Mouse (Mus musculus) heart, postnatal 14 days (tissue): ENCODE data around the gene Atp1b1. TPM values are rescaled to one million over a fixed set of nuclear protein-coding genes. Genes with fewer than 3 reads are reported as not detected.

ENCODE experiments used
- DNase-seq, 2 experiments: peaks; one replicate each; pipeline ENCODE4 v3.0.0; 2021 to 2022
- intact Hi-C: fragments of 180-260 bp; cut with DNase I; formaldehyde crosslinking; loops from one replicate; pipeline ENCODE4 v1.15.1; 2025
- long read RNA-seq, 2 experiments: library from polyadenylated mRNA; stranded (forward); transcript quantifications; one replicate each; pipeline ENCODE4 v2.0.0; 2021
- total RNA-seq, 2 experiments: library from RNA; stranded (reverse); gene quantifications; 2 replicates each; pipeline ENCODE4 v1.2.3; 2021

Gene Atp1b1
- total RNA-seq, result 100 to 1,000 TPM; 452 to 466 TPM
- long read RNA-seq, experiment 1, transcript Atp1b1-201 (6 exons, 2,580 nt), result major isoform, 349 of 403 reads
- long read RNA-seq, experiment 1, partial matches to known transcripts, result 9 of 403 reads
- long read RNA-seq, experiment 1, other reads (novel, unspliced or antisense), result 45 of 403 reads
- long read RNA-seq, experiment 2, transcript Atp1b1-201 (6 exons, 2,580 nt), result major isoform, 300 of 346 reads
- long read RNA-seq, experiment 2, partial matches to known transcripts, result 12 of 346 reads
- long read RNA-seq, experiment 2, other reads (novel, unspliced or antisense), result 34 of 346 reads

GRCm38 (mm10) chr1:164458245-164458613 is at the start of gene Atp1b1:
Atp1b1 (minus strand) TSS chr1:164458355.
- peak; percentile 85 to 90 for DNase-seq
- intact Hi-C loops, result loop anchor here (5.0 kb wide), 2 partner anchors 229 to 659 kb away; no protein-coding TSS in a partner anchor

GRCm38 (mm10) chr1:164505096-164505495 is 46.9 kb upstream of the Atp1b1 start:
- DNase-seq, result no peak
- intact Hi-C loops, result no loop called here

- no peak for DNase-seq
- intact Hi-C loops, result no loop called here
Observed at GRCm38 (mm10) chr1:164503140-164503730, 45.1 kb upstream of the Atp1b1 start.

DNA sequence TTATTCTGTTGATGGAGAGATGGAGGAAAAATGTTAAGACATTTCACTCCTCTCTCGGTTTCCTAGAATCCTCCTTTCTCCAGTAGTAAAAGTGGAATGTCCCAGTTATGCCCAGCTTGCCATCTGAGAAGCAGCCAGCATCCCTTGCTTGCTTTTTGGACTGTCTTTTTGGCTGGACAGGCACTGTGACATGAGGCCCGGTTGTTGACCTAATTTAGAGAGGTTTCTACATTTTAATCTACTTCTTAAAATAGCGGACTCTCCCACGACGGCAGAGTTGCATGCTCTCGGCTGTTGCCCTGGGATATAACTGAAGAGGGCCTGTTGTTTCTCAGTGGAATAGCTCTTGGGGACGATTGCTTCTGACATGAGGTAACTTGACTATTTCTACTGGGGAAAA is 44.1 kb upstream of the Atp1b1 start:
- peak; percentile 6 to 34 for DNase-seq
- intact Hi-C loops, result no loop called here

DNA sequence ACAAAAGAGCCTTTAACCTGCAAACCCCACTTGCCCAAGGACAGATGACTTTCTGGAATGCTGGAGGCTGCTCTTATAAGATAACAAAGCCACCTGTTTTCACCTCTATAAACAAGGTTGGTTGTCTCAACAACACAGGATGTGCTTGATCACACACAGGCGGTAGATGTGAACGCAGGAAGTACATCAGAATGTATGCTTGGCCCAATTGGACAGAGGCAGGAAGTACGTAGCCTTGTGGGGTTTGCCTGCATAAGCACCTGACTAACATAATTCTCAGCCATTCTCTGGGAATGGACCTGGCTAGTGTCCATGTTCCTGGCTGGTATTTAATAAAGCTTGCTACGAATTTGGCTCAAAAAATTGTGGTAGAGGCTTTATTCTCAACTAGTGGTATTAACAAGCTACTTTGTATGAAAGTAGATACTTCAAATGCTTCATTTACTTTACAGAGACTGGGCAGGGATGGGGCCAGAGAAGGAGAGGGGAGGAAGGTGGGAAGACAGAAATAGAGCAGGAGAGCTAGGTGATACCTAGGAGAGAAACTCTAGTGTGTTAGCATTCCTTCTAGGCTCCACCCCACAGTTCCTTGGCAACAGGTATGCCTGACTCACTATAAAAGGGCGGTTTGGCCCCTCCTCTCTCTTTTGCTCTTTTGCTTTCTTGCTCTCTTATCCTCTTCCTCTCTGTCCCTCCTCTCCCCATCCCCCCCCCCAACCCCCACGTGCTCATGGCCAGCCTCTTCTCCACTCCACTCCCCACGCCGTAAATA is 36.8 kb upstream of the Atp1b1 start:
- intact Hi-C loops, result no loop called here
- DNase-seq, result no peak

GRCm38 (mm10) chr1:164494215-164494614 is 36.1 kb upstream of the Atp1b1 start:
- intact Hi-C loops, result no loop called here
- no peak for DNase-seq

DNA sequence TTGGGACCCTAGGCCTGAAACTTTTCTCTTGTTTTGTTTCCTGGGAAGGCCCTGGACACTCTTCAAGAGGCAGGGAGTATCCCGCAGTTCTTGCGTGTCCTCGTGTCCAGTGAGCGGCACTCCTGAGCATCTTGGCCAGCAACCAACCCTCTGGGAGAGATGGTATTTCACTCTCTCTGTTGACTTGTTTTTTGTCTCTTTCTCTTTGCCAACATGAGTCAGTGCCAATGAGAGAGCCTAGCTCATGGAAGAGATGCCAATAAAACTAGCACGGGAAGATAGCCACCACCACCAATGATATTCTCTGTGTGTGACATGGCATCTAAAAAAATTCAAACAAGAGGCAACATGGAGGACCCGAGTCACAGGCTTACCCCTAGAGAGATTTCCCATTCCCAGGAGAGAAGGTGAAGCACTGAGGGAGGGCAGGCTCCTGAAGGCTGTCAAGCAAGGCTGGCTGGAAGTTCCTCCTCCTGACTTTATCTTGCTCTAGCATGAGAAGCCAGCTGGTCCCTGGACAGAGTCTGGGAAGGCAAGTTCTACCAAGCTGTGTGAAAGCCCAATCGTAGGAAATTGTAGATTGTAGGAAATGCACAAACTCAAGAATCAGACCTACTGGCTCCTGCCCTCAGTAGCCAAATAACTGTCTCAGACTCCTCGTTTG is 35.0 kb upstream of the Atp1b1 start:
- intact Hi-C loops, result no loop called here
- peak; percentile 28 to 63 for DNase-seq

- intact Hi-C loops, result no loop called here
Observed at GRCm38 (mm10) chr1:164492476-164492875, 34.3 kb upstream of the Atp1b1 start.

DNA sequence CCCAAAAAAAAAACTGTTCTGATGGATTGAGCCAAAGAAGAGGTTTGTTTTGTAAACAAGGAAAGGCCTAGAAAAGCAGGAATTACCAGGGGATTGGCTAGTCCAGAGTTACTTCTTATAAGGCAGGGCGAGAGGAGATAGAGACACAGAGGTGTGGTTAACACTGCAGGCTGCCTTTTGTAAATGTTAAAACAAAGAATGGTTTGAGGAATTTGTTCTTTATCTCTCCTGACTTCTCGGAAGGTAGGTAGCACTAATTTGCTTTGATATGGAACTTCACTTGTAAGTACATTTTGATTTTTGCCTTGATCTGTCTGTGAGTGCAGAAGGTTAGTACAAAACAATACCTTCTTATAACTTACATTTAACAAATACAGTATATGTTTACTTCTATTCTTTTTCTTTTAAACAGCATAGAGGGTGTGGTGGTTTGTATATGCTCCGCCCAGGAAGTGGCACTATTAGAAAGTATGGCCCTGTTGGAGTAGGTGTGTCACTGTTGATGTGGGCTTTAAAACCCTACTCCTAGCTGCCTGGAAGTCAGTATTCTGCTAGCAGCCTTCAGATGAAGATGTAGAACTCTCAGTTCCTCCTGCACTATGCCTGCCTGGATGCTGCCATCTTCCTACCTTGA is 31.9 kb upstream of the Atp1b1 start:
- DNase-seq, result no peak
- intact Hi-C loops, result no loop called here

More at GRCm38 (mm10) chr1:164492476-164492875, 34.3 kb upstream of the Atp1b1 start:
- no peak for DNase-seq

- DNase-seq, result no peak
- intact Hi-C loops, result no loop called here
Observed at GRCm38 (mm10) chr1:164483728-164484127, 25.6 kb upstream of the Atp1b1 start.

- no peak for DNase-seq
- intact Hi-C loops, result no loop called here
Observed at GRCm38 (mm10) chr1:164482833-164483232, 24.7 kb upstream of the Atp1b1 start.

DNA sequence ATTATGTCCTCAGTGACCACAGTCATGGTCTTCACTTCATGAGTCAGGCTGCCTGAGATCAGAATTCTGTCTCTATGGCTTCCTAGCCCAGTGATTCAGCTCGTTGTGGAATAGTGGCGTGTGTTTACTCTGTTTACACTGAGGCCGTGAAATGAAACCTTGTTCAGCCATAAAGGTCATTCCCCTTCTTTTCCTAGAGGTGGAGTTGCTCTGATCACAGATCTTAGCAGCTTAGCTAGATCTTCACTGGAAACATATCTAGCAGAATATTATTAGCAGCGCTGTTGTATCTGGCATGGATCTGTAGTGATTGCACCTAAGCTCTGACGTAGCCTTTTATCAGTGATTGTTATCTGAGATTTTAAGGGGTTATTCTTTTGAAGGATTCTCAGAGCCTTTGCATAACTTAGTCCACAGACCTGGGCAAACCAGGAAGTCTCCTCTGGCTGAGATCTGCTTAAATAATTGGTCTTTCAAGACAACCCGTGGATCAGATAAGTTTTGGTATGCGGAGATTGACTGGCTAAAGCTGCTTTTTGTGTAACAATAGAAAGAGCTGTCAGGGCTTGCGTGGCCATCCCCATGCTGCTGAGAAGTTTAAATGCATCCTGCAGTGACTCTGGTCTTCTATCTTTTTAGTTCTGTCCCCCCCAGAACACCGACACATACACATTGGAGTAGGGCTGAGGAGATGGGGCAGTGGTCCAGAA is 23.6 kb upstream of the Atp1b1 start:
- intact Hi-C loops, result no loop called here
- no peak for DNase-seq

DNA sequence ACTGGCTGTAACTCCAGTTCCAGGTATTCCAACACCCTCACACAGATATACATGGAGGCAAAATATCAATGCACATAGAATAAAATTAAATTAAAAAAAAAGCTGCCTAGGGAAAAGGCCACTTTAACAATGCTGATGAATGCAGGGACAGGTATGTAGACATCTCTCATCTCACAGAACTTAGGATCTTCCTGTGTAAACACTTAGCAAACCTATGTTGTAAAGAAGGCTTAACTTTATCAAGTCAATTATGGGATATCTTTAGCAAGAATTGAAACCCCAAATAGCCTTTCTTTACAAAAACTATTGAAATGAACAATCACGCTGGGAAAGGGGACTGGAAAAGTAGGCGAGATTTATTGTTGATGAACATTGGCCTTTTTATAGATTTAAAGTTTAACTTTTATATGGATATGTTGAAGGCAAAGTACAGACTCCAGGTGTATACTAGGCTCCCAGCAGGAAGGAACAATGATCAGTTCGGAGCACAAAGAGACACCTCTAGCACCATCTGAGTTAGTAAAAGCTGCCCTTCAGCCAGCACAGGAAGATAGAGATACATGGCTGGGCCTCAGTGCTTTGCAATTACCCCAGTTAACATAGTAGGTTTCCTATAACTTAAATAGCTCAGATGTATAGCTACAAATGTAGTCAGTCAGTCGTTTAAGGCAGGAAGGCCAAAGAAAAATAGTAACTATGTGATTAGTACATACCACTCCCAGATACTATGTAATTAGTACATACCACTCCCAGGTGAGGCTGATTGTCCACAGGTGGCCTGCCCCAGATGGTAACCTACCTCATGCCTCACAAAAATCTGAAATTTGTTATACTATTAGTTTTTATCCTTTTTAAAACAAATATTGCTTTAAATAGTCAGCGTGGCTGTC is 22.8 kb upstream of the Atp1b1 start:
- intact Hi-C loops, result no loop called here

GRCm38 (mm10) chr1:164475895-164476294 is 17.7 kb upstream of the Atp1b1 start:
- intact Hi-C loops, result no loop called here
- no peak for DNase-seq

More for the DNA sequence above, 22.8 kb upstream of the Atp1b1 start:
- DNase-seq, result no peak

DNA sequence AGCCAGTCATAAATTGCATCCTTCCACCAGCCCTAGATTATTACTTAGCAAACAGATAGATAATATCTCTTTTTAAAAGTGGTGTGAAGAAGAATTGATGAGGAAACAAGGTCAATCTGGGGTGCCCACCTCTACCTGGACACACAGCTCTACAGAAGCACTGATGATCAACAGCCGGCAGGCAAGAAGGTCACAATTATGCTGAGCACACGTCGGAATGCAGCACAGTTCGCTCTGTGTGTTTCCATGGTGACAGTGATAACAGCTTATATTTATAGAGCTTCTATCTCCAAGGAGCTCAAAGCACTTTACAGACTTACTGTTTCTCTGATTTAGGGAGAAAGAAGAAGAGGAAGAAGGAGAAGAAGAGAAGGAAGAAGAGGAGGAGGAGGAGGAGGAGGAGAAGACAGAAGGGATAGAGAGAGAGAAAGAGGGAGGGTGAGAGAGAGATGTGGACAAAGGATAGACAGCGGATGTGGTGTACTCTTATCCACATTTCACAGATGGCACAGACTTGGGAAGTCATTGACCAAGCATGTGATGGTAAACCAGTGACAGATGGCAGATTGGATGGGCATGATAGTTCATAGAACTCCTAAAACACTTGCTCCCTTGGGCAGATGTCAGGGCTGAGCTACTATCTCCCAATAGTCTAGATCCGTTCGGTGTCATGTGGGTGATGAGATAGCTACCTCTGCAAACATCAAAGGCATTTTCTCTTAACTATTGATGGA is 16.8 kb upstream of the Atp1b1 start:
- intact Hi-C loops, result no loop called here
- no peak for DNase-seq

DNA sequence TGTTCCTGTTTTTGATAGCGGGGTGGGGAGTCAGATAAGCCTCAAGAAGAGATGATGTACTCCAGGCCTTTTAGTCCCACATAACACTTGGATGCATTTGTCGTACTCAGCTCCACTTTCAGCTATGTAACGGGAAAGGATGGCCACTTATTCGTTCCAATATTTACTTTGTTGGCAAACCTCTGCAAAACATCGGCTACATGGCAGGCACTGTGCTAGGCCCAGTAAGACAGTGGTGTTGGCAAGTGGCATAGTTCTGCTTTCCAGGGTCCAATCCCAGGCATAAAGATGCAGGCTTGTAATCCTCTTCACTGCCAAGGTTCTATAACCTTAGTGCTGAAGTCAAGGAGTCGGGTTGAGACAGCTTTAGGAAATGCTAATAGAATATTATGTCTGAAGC is 16.2 kb upstream of the Atp1b1 start:
- DNase-seq, result no peak
- intact Hi-C loops, result no loop called here

- DNase-seq, result no peak
- intact Hi-C loops, result no loop called here
Observed at GRCm38 (mm10) chr1:164473398-164473797, 15.2 kb upstream of the Atp1b1 start.

- intact Hi-C loops, result no loop called here
- no peak for DNase-seq
Observed at GRCm38 (mm10) chr1:164471632-164472031, 13.5 kb upstream of the Atp1b1 start.
